Mouse (Mus musculus): ENCODE measurements around the gene Cln6. TPM values are rescaled to one million over a fixed set of nuclear protein-coding genes. Genes with fewer than 3 reads are reported as not detected.

Gene Cln6
- 13.4 and 38.8 TPM in 2 replicates for polyA plus RNA-seq (2012; ENCODE audit: low replicate concordance)

GRCm38 (mm10) chr9:62838506-62839171 is at the start of gene Cln6:
Gene Cln6 (plus strand): TSS chr9:62838785.

GRCm38 (mm10) chr9:62811516-62812121 is 27.0 kb upstream of the Cln6 start, which contains the start of gene Fem1b:
Gene Fem1b (minus strand): TSS chr9:62811934.

GRCm38 (mm10) chr9:62857719-62858261 is 19.2 kb downstream of the Cln6 start, which contains the start of gene Calml4:
Gene Calml4 (plus strand): TSS chr9:62858080.

Other genes starting within 250 kb of the Cln6 start
- 0.05 TPM in 1 of 2 replicates, not detected in the other for gene Itga11, start 161.0 kb upstream of the Cln6 start, polyA plus RNA-seq (2012; ENCODE audit: low replicate concordance)
- gene Fem1b, start 26.9 kb upstream of the Cln6 start, polyA plus RNA-seq (2012; ENCODE audit: low replicate concordance) = 13.3 and 21.6 TPM in 2 replicates
- gene Calml4, start 19.3 kb downstream of the Cln6 start, polyA plus RNA-seq (2012; ENCODE audit: low replicate concordance) = 0.34 TPM in 1 of 2 replicates, not detected in the other
- gene Pias1, start 149.1 kb downstream of the Cln6 start, polyA plus RNA-seq (2012; ENCODE audit: low replicate concordance) = 0.30 and 1.9 TPM in 2 replicates